Mouse (Mus musculus): ENCODE results near the gene Fyb2. TPM values are rescaled to one million over a fixed set of nuclear protein-coding genes. Genes with fewer than 3 reads are reported as not detected.

Fyb2 gene
- polyA plus RNA-seq, 1 experiment from 2014 or later, result 0.19 TPM

DNA sequence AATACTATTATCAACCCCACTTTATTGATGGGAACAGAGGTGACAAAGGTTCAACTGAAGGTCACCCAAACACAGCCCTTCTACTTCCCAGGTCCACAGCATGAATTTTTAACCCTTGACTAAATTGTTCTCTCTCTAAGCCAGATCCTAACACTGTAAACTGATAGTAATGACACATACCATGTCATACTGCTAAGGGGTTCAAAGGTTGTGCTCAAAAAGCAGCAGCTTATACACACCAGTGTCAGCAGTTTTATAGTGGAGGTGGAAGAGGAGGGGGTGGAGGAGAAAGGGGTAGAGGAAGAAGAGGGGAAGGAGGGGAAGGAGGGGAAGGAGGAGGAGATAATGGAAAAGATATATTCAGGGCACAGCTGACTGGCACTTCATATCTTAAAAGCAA, 20.4 kb downstream of the Fyb2 start:
- no peak overlapping the region for H3K9ac ChIP-seq (ENCODE audit: low read depth, low read length)
- H3K27me3 ChIP-seq (ENCODE audit: control insufficient read depth, insufficient read depth, low read depth, low read length), result no peaks in the 10 kb centered on the region
- ATAC-seq, result no peak
- no peak overlapping the region for H3K27ac ChIP-seq (ENCODE audit: low read length)
- no peak overlapping the region for H3K4me3 ChIP-seq (ENCODE audit: low read depth, low read length)
- H3K9me3 ChIP-seq (replicated peaks; ENCODE audit: control insufficient read depth, low read length, poor library complexity, severe bottlenecking), result no peaks in the 10 kb centered on the region
- no peak overlapping the region for H3K4me2 ChIP-seq (ENCODE audit: low read length)
- H3K36me3 ChIP-seq (ENCODE audit: control insufficient read depth, insufficient read depth, low read length), result no peaks in the 10 kb centered on the region
- H3K4me1 ChIP-seq (ENCODE audit: control insufficient read depth, insufficient read depth, low read length), result no peaks in the 10 kb centered on the region

DNA sequence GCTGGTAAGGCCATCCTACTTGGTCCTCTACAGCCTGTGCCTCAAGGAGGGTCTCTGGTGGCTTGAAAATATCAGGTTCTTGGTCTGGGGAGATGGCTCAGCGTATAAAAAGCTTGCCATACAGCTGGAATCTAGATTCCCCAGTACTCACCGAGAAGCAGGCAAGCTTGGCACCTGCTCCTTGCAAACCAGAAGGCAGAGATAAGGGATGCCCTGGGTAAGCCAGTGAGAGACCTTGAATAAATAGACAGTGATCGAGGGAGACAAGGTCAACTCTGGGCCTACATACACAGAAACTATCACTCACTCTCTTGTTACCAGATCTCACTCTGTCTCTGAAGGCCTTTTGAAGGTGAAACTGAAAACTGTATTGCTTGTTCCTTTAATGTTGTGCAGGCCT, 21.7 kb downstream of the Fyb2 start:
- no peaks in the 10 kb centered on the region for H3K36me3 ChIP-seq (ENCODE audit: control insufficient read depth, insufficient read depth, low read length)
- no peak overlapping the region for H3K4me3 ChIP-seq (ENCODE audit: low read depth, low read length)
- H3K4me1 ChIP-seq (ENCODE audit: control insufficient read depth, insufficient read depth, low read length), result no peaks in the 10 kb centered on the region
- no peak overlapping the region for H3K27ac ChIP-seq (ENCODE audit: low read length)
- 93% methylated on average over 3 of the region's 3 CpGs for WGBS
- ATAC-seq, result no peak
- no peak overlapping the region for H3K4me2 ChIP-seq (ENCODE audit: low read length)
- no peak overlapping the region for H3K9ac ChIP-seq (ENCODE audit: low read depth, low read length)
- no peaks in the 10 kb centered on the region for H3K27me3 ChIP-seq (ENCODE audit: control insufficient read depth, insufficient read depth, low read depth, low read length)
- no peaks in the 10 kb centered on the region for H3K9me3 ChIP-seq (replicated peaks; ENCODE audit: control insufficient read depth, low read length, poor library complexity, severe bottlenecking)

DNA sequence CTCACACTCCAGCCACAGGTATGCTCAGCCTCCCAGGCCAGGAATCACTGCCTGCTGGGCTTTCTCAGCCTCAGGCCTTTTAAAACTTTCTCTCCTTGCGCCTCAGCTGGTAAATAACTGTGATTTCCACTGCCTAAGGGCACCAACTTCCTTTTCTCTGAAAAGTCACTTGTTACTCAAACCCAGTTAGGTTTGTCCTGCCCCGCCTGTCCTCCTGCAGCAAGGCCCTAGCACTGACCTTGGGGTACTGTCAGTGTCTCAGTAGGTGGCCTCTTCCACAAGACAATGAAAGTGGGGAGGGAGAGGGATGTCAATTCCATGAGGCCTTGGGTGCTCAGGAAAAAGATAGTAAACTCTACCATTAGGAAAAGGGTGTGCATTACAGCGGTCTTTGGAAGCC, 22.2 kb downstream of the Fyb2 start:
- H3K36me3 ChIP-seq (ENCODE audit: control insufficient read depth, insufficient read depth, low read length), result no peaks in the 10 kb centered on the region
- 86% methylated on average over 3 of the region's 3 CpGs for WGBS
- H3K27ac ChIP-seq (ENCODE audit: low read length), result no peak overlapping the region
- no peaks in the 10 kb centered on the region for H3K27me3 ChIP-seq (ENCODE audit: control insufficient read depth, insufficient read depth, low read depth, low read length)
- ATAC-seq, result no peak
- H3K4me3 ChIP-seq (ENCODE audit: low read depth, low read length), result no peak overlapping the region
- H3K9me3 ChIP-seq (replicated peaks; ENCODE audit: control insufficient read depth, low read length, poor library complexity, severe bottlenecking), result no peaks in the 10 kb centered on the region
- H3K4me2 ChIP-seq (ENCODE audit: low read length), result no peak overlapping the region
- no peaks in the 10 kb centered on the region for H3K4me1 ChIP-seq (ENCODE audit: control insufficient read depth, insufficient read depth, low read length)
- no peak overlapping the region for H3K9ac ChIP-seq (ENCODE audit: low read depth, low read length)

DNA sequence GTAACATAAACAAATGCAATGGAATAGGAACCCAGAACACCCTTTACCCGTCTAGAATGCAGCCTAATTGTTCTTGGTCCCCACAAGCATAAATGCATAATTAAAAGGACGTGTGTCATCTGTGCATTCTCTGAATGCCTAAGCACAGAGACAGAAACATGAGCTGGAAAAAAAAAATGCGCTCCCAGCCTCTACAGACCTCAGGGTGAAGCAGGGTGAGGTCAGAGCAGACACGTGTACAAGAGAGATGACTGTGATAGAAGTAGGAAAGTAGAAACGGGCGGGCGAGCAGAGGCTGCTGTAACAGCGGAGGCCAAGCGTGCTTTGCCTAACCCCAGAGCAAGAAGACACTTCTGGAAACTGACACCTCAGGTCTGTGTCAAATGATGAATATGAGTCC, 22.8 kb downstream of the Fyb2 start:
- Histone ChIP-seq H3K27me3 (ENCODE audit: control insufficient read depth, insufficient read depth, low read depth, low read length) (no peaks in the 10 kb centered on the region), H3K9me3 (replicated peaks; ENCODE audit: control insufficient read depth, low read length, poor library complexity, severe bottlenecking) (no peaks in the 10 kb centered on the region), H3K9ac (ENCODE audit: low read depth, low read length) (no peak overlapping the region), H3K4me3 (ENCODE audit: low read depth, low read length) (no peak overlapping the region), H3K36me3 (ENCODE audit: control insufficient read depth, insufficient read depth, low read length) (no peaks in the 10 kb centered on the region), H3K27ac (ENCODE audit: low read length) (no peak overlapping the region), H3K4me1 (ENCODE audit: control insufficient read depth, insufficient read depth, low read length) (no peaks in the 10 kb centered on the region), H3K4me2 (ENCODE audit: low read length) (no peak overlapping the region)
- 68% methylated on average over 9 of the region's 9 CpGs for WGBS
- no peak for ATAC-seq

DNA sequence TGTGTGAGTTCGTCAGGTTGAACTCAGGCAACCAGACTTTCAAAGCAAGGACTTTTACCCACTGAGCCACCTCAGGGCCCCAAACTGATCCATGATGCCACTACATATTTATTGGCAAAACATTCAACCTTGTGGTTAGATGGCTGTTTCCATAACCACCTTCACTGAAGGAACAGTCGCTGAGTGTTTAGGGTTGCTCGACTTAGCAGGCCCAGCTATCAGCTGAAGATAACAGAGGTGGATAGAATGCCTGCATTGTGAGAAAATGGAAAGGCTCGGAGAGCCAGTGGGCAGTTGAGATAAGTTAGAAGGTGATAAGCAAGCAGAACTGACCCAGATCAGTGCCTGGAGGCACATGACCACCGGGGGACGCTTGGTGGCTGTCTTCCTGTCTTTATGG, 26.3 kb downstream of the Fyb2 start:
- ATAC-seq, result no peak
- Histone ChIP-seq H3K4me2 (ENCODE audit: low read length) (no peak overlapping the region), H3K9ac (ENCODE audit: low read depth, low read length) (no peak overlapping the region), H3K36me3 (ENCODE audit: control insufficient read depth, insufficient read depth, low read length) (no peaks in the 10 kb centered on the region), H3K4me3 (ENCODE audit: low read depth, low read length) (no peak overlapping the region), H3K27ac (ENCODE audit: low read length) (no peak overlapping the region), H3K27me3 (ENCODE audit: control insufficient read depth, insufficient read depth, low read depth, low read length) (no peaks in the 10 kb centered on the region), H3K4me1 (ENCODE audit: control insufficient read depth, insufficient read depth, low read length) (no peaks in the 10 kb centered on the region), H3K9me3 (replicated peaks; ENCODE audit: control insufficient read depth, low read length, poor library complexity, severe bottlenecking) (no peaks in the 10 kb centered on the region)
- WGBS, result 85% methylated on average over 6 of the region's 6 CpGs

DNA sequence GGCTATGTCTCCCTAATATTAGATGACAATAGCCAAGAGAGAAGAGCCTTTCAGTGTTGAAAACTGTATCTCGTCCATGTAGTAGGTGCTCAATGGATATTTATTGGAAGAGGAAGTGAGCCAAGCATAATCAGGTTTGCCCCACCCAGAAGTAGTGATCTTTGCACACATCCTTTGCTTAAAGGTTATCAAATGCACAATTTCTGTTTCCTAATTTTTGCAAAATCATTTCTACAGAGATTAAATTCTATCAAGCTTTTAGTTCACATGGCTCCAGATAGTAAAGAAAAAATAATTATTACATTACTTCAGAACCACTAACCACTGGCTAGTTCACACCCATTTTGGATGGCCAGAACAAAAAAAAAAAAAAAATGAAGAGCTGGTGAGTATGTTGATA, 28.6 kb downstream of the Fyb2 start:
- Histone ChIP-seq H3K4me3 (ENCODE audit: low read depth, low read length) (no peak overlapping the region), H3K27ac (ENCODE audit: low read length) (no peak overlapping the region), H3K9ac (ENCODE audit: low read depth, low read length) (no peak overlapping the region), H3K9me3 (replicated peaks; ENCODE audit: control insufficient read depth, low read length, poor library complexity, severe bottlenecking) (no peaks in the 10 kb centered on the region), H3K36me3 (ENCODE audit: control insufficient read depth, insufficient read depth, low read length) (no peaks in the 10 kb centered on the region), H3K27me3 (ENCODE audit: control insufficient read depth, insufficient read depth, low read depth, low read length) (no peaks in the 10 kb centered on the region), H3K4me2 (ENCODE audit: low read length) (no peak overlapping the region), H3K4me1 (ENCODE audit: control insufficient read depth, insufficient read depth, low read length) (no peaks in the 10 kb centered on the region)
- WGBS, result 93% methylated on average over 1 of the region's 1 CpGs
- no peak for ATAC-seq

DNA sequence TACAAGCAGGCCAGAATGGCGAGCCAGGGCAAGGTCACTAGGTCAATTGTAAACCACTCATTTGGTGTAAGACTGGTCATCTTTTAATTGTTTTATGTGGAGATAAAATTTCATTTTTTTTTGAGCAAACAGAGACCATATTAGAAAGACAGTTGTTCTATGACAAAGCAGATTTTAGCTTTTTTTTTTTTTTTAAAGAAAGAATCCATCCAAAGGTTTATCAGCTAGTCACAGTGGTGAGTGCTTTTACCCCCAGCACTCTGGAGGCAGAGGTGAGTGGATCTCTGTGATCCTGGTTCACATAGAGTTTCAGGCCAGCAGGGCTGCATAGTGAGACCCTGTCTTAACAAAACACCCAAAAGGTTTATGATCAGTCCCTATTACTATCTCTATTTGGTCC, 31.2 kb downstream of the Fyb2 start:
- H3K27me3 ChIP-seq (ENCODE audit: control insufficient read depth, insufficient read depth, low read depth, low read length), result no peaks in the 10 kb centered on the region
- H3K4me2 ChIP-seq (ENCODE audit: low read length), result no peak overlapping the region
- H3K9me3 ChIP-seq (replicated peaks; ENCODE audit: control insufficient read depth, low read length, poor library complexity, severe bottlenecking), result no peaks in the 10 kb centered on the region
- no peak overlapping the region for H3K4me3 ChIP-seq (ENCODE audit: low read depth, low read length)
- H3K9ac ChIP-seq (ENCODE audit: low read depth, low read length), result no peak overlapping the region
- H3K36me3 ChIP-seq (ENCODE audit: control insufficient read depth, insufficient read depth, low read length), result no peaks in the 10 kb centered on the region
- no peaks in the 10 kb centered on the region for H3K4me1 ChIP-seq (ENCODE audit: control insufficient read depth, insufficient read depth, low read length)
- no peak for ATAC-seq
- 77% methylated on average over 1 of the region's 1 CpGs for WGBS
- no peak overlapping the region for H3K27ac ChIP-seq (ENCODE audit: low read length)

DNA sequence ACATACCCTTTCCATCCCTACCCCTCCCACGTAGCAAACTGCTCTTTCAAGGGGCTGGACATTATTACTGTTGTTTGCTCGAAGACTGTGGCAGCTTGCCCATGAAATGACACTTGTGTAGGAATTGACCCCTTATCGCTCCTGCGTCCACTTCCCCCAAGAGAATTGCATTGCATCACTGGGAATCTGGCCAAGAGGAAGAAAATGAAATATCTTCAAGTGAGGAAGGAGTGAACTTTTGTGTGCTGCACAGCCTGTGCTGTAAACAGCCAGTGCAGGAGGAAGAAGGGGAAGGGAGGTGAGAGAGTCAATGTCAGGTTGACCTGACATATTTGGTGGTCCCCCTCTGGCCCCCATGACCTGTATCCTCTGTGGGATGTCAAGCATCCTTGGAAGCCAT, 35.6 kb downstream of the Fyb2 start:
- Histone ChIP-seq H3K36me3 (ENCODE audit: control insufficient read depth, insufficient read depth, low read length) (no peaks in the 10 kb centered on the region), H3K4me1 (ENCODE audit: control insufficient read depth, insufficient read depth, low read length) (no peaks in the 10 kb centered on the region), H3K4me3 (ENCODE audit: low read depth, low read length) (no peak overlapping the region), H3K27me3 (ENCODE audit: control insufficient read depth, insufficient read depth, low read depth, low read length) (no peaks in the 10 kb centered on the region), H3K27ac (ENCODE audit: low read length) (no peak overlapping the region), H3K9ac (ENCODE audit: low read depth, low read length) (no peak overlapping the region), H3K4me2 (ENCODE audit: low read length) (no peak overlapping the region), H3K9me3 (replicated peaks; ENCODE audit: control insufficient read depth, low read length, poor library complexity, severe bottlenecking) (no peaks in the 10 kb centered on the region)
- WGBS, result 86% methylated on average over 4 of the region's 4 CpGs
- ATAC-seq, result no peak

DNA sequence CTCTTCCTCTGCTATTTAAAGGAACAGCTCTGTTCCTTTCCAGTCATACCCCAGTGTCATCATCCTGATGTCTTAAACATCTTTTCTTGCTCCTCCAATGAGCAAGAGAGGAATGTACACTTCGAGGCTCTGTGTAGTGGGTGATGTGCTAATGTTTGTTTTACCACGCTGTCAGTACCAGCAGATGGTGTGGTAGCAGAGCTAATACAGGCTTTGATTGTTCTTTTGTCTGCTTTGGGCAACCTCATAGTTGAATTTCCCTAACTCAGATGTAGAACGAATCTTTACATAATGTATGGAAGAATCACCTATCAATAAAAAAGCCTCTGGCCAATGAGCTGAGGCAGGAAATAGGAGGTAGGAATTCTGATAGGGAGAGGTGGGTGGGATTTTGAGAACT, 36.0 kb downstream of the Fyb2 start:
- Histone ChIP-seq H3K27ac (ENCODE audit: low read length) (no peak overlapping the region), H3K36me3 (ENCODE audit: control insufficient read depth, insufficient read depth, low read length) (no peaks in the 10 kb centered on the region), H3K9me3 (replicated peaks; ENCODE audit: control insufficient read depth, low read length, poor library complexity, severe bottlenecking) (no peaks in the 10 kb centered on the region), H3K4me2 (ENCODE audit: low read length) (no peak overlapping the region), H3K9ac (ENCODE audit: low read depth, low read length) (no peak overlapping the region), H3K4me1 (ENCODE audit: control insufficient read depth, insufficient read depth, low read length) (no peaks in the 10 kb centered on the region), H3K27me3 (ENCODE audit: control insufficient read depth, insufficient read depth, low read depth, low read length) (no peaks in the 10 kb centered on the region), H3K4me3 (ENCODE audit: low read depth, low read length) (no peak overlapping the region)
- no peak for ATAC-seq
- 63% methylated on average over 3 of the region's 3 CpGs for WGBS

DNA sequence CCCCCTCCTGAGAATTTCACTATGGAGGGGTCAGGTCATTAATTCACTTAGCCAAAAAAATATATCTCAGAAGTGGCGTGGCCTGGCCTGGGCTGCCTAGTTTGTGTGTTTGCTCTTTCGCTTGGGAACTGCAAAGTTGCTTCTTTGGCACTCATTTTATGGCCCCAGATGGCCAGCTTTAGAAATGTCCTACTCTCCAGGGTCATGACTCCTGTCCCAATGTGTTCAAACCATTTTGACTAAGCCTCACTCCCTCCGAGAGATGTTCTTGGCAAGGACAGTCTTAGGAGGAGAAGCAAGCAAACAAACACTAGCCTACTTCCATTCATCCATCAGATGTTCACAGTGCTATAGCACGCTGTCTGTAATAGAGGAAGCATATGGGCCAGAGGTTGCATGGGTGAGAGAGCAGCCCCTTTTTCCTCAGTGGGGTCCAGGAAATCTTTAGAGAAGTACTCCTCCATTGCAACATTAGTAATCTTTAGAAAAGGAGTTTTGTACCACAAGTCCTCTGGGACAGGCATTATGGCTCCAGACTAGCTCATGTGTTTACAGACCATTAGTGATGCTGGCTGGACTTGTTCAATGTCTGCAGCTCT, 38.1 kb downstream of the Fyb2 start:
- 82% methylated on average over 4 of the region's 4 CpGs for WGBS
- Histone ChIP-seq H3K9me3 (replicated peaks; ENCODE audit: control insufficient read depth, low read length, poor library complexity, severe bottlenecking) (no peaks in the 10 kb centered on the region), H3K4me1 (ENCODE audit: control insufficient read depth, insufficient read depth, low read length) (no peaks in the 10 kb centered on the region), H3K36me3 (ENCODE audit: control insufficient read depth, insufficient read depth, low read length) (no peaks in the 10 kb centered on the region), H3K27ac (ENCODE audit: low read length) (no peak overlapping the region), H3K4me3 (ENCODE audit: low read depth, low read length) (no peak overlapping the region), H3K9ac (ENCODE audit: low read depth, low read length) (no peak overlapping the region), H3K4me2 (ENCODE audit: low read length) (no peak overlapping the region), H3K27me3 (ENCODE audit: control insufficient read depth, insufficient read depth, low read depth, low read length) (no peaks in the 10 kb centered on the region)
- no peak for ATAC-seq

Measured in midbrain, embryonic 16.5 days (tissue).